Mouse (Mus musculus) lung, postnatal 4 days (tissue): ENCODE results near the gene Gpr63.
"Not testable (repeated sequence)": the region's sequence is repeated elsewhere in the genome, so short reads cannot be mapped to it uniquely, and the experiment has no call there.

Experiments used
- DNase-seq, 2 experiments: peaks; one replicate each; pipeline ENCODE4 v3.0.0; 2021

Gpr63 gene

GRCm38 (mm10) chr4:24966299-24966991 lies at the start of gene Gpr63:
Gpr63 (plus strand) TSS chr4:24966407.
- peak; percentile 75 to 85 for DNase-seq

GRCm38 (mm10) chr4:24920006-24920577 lies 46.1 kb upstream of the Gpr63 start:
- DNase-seq, result no peak

- no peak for DNase-seq
Observed at GRCm38 (mm10) chr4:24924726-24925125, 41.5 kb upstream of the Gpr63 start.

GRCm38 (mm10) chr4:24928260-24928780 lies 37.9 kb upstream of the Gpr63 start:
- no peak for DNase-seq

- no peak for DNase-seq
Observed at GRCm38 (mm10) chr4:24928926-24929325, 37.3 kb upstream of the Gpr63 start.

- no peak for DNase-seq
Observed at GRCm38 (mm10) chr4:24942728-24943424, 23.3 kb upstream of the Gpr63 start.

GRCm38 (mm10) chr4:24965918-24966298 lies 299 bp upstream of the Gpr63 start:
- peak in 1 of 2 experiments; percentile 20 for DNase-seq

- DNase-seq, result no peak
Observed at GRCm38 (mm10) chr4:24967251-24967650, 1.0 kb downstream of the Gpr63 start.

- DNase-seq, result no peak
Observed at GRCm38 (mm10) chr4:24978589-24978988, 12.4 kb downstream of the Gpr63 start.

GRCm38 (mm10) chr4:24985612-24986011 lies 19.4 kb downstream of the Gpr63 start:
- DNase-seq, result no peak

- no peak for DNase-seq
Observed at GRCm38 (mm10) chr4:24991475-24991874, 25.3 kb downstream of the Gpr63 start.

GRCm38 (mm10) chr4:25009328-25009727 lies 43.1 kb downstream of the Gpr63 start:
- not testable (repeated sequence) for DNase-seq

- DNase-seq, result no peak
Observed at GRCm38 (mm10) chr4:25011780-25012179, 45.6 kb downstream of the Gpr63 start.

- no peak for DNase-seq
Observed at GRCm38 (mm10) chr4:25012726-25013125, 46.5 kb downstream of the Gpr63 start.

- no peak for DNase-seq
Observed at GRCm38 (mm10) chr4:25015017-25015655, 48.9 kb downstream of the Gpr63 start.

- no peak for DNase-seq
Observed at GRCm38 (mm10) chr4:25028252-25028651, 62.0 kb downstream of the Gpr63 start.

GRCm38 (mm10) chr4:25028752-25029151 lies 62.5 kb downstream of the Gpr63 start:
- no peak for DNase-seq

- DNase-seq, result no peak
Observed at GRCm38 (mm10) chr4:25029875-25030274, 63.7 kb downstream of the Gpr63 start.

GRCm38 (mm10) chr4:25035158-25035791 lies 69.1 kb downstream of the Gpr63 start:
- no peak for DNase-seq

- DNase-seq, result no peak
Observed at GRCm38 (mm10) chr4:25035806-25036205, 69.6 kb downstream of the Gpr63 start.

GRCm38 (mm10) chr4:25037260-25037659 lies 71.1 kb downstream of the Gpr63 start:
- no peak for DNase-seq

- DNase-seq, result not testable (repeated sequence)
Observed at GRCm38 (mm10) chr4:25055541-25055940, 89.3 kb downstream of the Gpr63 start.
